Mouse (Mus musculus) adrenal gland, postnatal 36 days (tissue): Measurements from ENCODE around the gene Flad1. TPM values are rescaled to one million over a fixed set of nuclear protein-coding genes. Genes with fewer than 3 reads are reported as not detected.

Source experiments
- DNase-seq, 2 experiments: peaks; one replicate each; pipeline ENCODE4 v3.0.0; 2021; ENCODE audit warnings: mixed read lengths in 1 of 2
- total RNA-seq, 2 experiments: library from RNA; stranded (reverse); gene quantifications; 2 replicates each; pipeline ENCODE4 v1.2.3; 2021

The Flad1 gene
- total RNA-seq, 2 experiments from 2014 or later = 23.3 to 30.0 TPM

DNA sequence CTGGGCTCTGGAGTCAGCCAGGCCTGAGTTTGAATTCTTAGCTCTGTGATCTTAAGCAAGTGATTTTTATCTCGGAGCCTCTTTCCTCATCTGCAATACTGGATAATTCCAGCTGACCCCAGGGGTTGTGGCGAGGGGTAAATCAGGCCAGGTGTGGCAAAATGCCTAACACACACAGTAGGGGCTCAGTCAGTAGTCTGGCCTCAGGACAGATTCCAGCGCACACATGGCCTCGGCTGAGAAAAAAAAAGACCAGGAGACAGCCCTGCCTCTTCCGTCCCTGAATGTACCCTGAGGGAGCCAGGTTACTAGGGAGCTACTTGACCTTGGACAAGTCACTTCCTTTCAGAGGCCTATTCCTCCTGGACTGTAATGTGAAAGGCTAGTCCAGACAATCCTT, 28.7 kb downstream of the Flad1 start:
- no peak for DNase-seq

DNA sequence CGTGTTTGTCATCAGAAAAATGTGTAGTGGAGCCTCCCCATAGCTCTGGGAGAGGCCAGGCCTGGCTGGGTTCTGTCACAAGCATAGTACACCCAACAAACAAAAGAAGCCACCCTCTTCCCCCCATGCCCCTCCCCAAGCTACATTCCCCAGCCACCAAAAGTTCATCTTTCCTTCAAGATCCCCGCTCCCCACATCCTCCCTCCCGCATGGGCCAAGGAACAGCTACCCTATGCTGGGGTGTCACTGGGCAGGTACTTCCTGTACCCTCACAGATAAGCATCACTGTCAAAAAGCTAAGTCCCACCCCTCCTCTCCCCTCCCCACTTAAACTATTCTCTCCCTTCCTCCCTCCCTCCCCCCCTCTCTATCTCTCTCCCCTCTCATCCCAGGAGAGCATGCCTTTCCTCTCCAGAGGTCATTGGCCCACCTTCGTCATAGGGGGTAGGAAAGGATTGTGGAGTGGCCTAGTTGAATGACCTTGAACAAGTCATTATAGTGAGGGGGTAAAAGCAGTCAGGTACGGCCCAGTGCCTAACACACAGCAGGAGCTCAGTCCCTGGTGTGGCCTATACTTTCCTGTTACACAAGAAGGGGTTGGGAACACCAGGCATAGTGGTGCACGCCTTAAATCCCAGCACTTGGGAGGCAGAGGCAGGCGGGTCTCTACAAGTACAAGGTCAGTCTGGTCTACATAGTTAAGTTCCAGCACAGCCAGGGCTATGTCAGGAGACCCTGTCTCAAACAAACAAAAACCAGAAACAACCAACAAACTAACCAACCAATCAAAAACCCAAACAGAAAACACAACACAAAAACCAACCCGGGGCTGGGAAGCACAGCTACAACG, 29.4 kb downstream of the Flad1 start:
- no peak for DNase-seq

DNA sequence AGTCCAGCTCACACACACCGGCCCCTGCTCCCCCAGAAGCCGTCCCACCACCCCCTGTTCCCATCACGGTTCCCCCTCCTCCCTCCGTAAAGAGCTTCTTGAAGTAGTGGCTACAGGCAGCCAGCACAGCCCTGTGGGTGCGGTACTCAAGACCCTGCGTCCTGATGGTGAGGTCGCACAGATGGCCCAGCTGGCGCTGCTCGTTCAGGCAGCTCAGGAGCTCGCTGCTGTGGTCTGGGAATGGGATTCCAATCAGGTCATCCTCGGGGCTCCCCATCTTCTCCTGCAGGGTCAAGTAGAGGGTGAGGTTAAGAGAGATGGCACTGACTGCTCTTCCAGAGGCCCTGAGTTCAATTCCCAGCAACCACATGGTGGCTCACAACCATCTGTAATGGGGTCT, 30.4 kb downstream of the Flad1 start:
- no peak for DNase-seq

GRCm38 (mm10) chr3:89380711-89381110, 31.0 kb downstream of the Flad1 start:
- no peak for DNase-seq

- DNase-seq = no peak
Observed at GRCm38 (mm10) chr3:89380291-89380690, 31.4 kb downstream of the Flad1 start.

DNA sequence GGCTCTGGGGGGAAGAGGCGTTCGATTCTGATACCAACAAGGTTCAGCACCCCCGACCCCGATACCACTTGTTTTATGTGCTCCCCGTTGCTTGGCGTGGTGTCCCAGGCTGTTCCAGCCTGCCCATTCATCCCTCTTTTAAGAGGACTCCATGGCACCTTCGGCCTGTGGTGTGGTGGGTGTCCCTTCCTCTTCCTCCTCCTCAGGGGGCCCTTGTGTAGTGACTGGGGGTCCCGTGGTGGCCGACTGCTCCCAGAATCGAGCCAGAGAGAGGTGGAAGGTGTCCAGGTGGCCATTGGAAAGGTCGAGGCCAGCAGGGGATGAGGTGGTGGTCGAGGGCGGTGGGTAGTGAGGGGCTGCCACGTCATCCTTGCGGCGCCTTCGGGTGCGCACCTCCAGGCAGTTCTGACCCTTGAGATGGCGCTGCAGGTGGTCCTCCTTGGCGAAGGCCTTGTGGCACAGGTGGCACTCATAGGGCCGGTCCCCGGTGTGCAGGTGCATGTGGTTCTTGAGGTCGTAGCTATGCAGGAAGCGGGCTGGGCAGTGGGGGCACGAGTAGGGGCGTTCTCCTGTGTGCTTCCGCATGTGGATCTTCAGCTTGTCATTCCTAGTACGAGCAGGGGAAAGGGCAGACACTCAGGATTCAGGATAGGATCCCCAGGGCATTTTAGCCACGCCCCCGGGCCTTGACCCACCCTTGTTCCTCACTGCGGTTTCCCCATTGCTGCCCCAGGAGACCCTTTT, 32.1 kb downstream of the Flad1 start:
- DNase-seq = peak in 1 of 2 experiments; percentile 63

DNA sequence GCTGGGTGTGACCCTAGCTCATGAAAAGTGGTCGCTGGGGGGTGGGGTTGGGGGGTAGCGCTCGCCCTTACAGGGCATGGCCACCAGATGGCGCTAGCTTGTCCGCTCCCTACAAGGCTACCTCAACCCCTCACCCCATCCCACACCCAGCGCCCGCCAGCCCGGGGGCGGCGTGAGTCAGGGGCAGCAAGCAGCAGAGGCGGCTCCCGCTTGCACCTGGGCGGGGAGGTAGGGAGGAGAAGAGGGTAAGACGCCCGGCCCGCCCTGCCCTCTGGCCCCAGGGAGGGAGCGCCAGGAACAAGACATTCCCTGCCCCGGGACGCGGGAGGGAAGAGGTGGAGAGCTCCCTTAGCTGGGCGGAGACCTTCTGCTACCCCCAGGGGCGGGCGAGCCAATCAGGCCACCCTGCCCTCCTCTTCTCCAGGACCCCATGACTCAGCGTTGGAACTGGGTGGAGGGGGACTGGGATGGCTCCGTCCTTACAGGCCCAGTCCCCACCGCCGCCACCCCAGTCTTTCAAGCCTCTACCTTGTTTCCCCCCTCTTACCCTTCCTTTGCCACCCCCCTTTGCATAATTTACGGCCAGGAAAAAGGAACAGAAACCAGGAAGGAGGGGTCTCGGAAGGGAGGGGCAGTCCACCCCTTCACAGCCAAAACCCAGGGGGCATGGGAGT, 33.1 kb downstream of the Flad1 start:
- peak; percentile 78 to 86 for DNase-seq

- no peak for DNase-seq
Observed at GRCm38 (mm10) chr3:89377831-89378230, 33.8 kb downstream of the Flad1 start.

GRCm38 (mm10) chr3:89373581-89374231, 38.0 kb downstream of the Flad1 start:
- no peak for DNase-seq

DNA sequence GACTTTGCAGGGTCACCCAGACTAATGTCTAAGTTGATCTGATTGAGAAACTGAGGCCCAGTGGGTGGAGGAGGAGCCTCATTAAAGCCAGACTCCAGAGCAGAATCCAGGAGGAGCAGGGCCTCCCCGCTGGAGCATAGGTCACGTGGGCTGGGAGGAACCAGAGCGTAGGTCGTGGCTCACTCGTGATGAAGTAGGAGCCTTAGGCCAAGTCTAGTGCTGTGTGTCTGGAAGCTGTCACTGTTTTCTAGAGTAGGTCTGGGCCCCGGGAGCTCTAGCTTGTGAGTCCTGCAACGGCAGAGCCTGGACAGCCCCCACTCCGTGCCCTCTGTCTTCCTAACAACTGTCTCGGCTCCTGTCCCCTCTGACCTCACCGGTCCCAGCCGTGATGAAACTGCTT, 44.3 kb downstream of the Flad1 start:
- no peak for DNase-seq

DNA sequence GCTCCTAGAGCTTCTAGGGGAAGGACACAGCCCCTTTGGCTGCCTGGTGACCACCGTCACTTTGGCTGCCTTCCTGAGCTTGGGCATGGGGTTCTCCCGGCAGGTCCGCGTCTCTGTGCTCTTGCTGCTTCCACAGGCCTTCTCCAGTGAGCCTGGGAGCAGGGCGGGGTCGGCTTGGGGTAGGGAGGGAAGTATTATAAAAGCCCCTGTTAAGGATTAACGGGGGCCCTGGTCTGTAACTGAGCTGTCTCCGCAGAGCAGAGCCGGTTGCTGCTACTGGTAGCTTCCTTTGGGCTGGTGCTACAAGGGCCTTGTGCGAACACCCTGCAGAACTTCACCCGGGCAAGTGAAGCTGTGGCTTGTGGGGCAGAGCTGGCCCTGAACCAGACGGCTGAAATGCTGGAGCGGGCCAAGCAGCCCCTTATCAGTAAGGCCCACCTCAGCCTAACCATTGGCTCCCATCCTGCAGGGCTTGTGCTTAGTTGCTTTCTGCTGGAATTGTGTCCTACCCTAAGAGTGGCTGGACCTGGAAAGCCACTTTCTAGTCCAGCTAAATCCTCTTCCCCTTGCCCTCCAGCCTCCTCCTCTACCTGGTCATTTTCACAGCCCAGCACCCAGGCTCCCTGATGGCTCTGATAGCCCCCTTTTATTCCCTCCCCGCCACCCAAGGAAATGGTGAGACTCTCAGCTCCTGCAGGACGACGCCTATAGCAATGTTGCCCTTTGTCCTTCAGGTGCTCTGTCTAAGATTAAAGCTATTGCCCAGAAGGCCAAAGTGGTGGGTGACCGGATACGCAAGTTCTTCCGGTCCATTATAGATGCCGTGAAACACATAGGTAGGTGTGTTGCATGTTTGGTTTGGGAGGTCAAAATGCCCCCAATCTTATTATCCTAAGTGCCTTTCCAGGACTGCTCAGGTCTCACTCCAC, 45.9 kb downstream of the Flad1 start:
- DNase-seq = no peak

- no peak for DNase-seq
Observed at GRCm38 (mm10) chr3:89365153-89365485, 46.6 kb downstream of the Flad1 start, which contains the start of gene Dcst1. TSS of gene Dcst1 (minus strand) at chr3:89365253.

DNA sequence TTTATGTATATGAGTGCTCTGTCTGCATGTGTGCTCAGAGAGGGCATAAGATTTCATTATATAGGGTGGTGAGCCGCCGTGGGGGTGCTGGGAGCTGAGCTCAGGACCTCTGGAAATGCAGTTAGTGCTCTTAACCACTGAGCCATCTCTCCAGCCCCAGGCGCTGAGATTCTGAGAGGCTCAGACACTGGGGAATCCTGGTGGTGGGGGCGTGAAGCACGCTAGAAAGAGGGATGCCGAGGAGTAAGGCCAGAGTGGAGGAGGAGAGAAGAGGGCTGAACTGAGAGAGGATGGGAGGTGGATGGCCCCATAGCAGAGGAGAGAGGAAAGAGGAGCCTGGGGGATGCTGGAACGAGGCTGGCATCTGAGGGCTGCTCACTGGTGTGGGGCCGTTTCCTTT, 47.0 kb downstream of the Flad1 start:
- no peak for DNase-seq

DNA sequence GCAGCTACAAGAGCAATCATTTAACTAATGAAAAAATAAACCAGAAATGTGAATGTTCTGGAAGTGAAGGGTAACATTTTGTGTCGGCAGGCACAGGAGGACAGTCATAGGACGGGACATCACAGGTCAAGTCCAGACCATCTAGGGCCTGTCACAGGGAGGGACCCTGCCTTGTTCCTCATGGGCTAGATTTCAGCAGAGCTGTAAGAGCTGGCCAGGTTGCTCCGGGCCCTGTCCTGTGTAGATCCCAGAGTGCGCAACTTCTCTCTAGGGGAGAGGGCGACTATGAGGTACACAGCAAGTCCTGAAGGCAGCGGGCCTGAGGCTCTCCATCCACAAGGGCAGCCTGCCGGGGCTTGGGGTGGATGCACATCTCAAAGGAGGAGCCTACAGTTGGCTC, 50.0 kb downstream of the Flad1 start, which contains the start of gene Dcst2:
TSS of gene Dcst2 (plus strand) at position 301 of the 400 bp plus-strand sequence.
- no peak for DNase-seq

GRCm38 (mm10) chr3:89360237-89360636, 51.4 kb downstream of the Flad1 start:
- no peak for DNase-seq

- peak in 1 of 2 experiments; percentile 39 for DNase-seq
Observed at GRCm38 (mm10) chr3:89359630-89360029, 52.0 kb downstream of the Flad1 start.

GRCm38 (mm10) chr3:89356029-89356428, 55.6 kb downstream of the Flad1 start:
- DNase-seq = no peak

DNA sequence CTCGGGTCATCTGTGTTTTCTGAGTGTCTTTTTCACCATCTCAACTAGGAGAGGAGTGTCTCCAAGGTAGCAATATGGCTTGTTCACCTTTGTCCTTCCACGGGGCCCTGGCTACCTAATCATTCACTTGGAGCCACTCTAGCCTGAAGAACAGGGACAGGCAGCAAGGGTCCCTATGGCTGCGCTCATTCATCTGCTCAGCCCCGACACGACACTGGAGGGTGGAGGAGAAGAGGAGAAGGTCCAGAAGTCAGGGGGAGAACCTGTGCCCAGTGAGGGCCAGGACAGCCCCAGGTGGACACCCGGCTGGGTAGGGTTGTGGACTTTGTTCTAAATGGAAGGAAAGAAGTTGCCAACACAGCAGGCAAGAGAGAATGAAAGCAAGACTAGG, 56.2 kb downstream of the Flad1 start:
- no peak for DNase-seq

DNA sequence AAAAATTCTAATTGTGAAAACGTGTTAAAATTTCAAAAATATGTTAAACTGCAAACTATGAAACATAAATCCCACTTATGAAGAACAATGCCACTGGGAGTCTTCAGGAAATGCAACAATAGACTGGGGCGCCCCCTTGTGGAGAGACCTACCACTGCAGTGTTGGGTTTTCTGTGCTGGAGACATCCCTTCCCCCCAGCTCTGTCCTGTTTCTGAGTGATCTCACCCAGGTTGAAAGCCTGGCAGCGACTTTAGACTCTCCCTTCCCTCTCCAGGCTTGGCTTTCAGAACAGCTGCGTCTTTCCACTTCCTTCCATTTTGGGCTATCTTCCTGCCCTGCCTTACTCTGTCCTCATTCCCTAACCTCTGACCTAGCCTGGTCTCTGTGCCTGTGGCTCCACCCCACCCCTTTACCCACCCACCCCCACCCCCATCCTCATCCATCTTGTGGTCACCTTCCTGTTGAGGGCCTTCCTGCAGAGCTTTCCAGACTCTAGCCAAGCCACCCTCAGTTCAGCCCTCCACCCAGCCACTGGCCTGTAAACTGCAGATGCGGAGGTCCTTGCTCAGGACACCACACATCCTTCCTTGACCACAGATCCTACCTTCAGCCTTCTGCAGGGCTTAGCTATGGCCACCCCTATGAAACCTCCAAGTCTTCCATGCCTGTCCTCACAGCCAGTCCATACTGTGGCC, 56.7 kb downstream of the Flad1 start:
- DNase-seq = peak; percentile 90 to 93

- DNase-seq = no peak
Observed at GRCm38 (mm10) chr3:89351271-89351670, 60.4 kb downstream of the Flad1 start.
